Mouse (Mus musculus) myocyte (in vitro differentiated cells): ENCODE results near the gene Hras. TPM values are rescaled to one million over a fixed set of nuclear protein-coding genes. Genes with fewer than 3 reads are reported as not detected.

Experiments used
- H3K27me3 ChIP-seq: one replicate; pipeline ENCODE4 v1.6.1; 2011; ENCODE audit not compliant: control insufficient read depth, insufficient read depth, insufficient read length
- H3K36me3 ChIP-seq: one replicate; pipeline ENCODE4 v1.6.1; 2011; ENCODE audit not compliant: control insufficient read depth, insufficient read depth
- H3K4me2 ChIP-seq: one replicate; pipeline ENCODE4 v1.6.1; 2011; ENCODE audit warnings: low read depth, control low read depth
- H3K4me3 ChIP-seq: one replicate; pipeline ENCODE4 v1.5.1; 2011; ENCODE audit warnings: mild to moderate bottlenecking, control low read depth, moderate library complexity
- H3K79me2 ChIP-seq: one replicate; pipeline ENCODE4 v1.6.1; 2011; ENCODE audit not compliant: control insufficient read depth, insufficient read depth
- H3ac ChIP-seq: one replicate; pipeline ENCODE4 v1.6.1; 2011; ENCODE audit not compliant: control insufficient read depth, insufficient read length
- CEBPB ChIP-seq: IDR thresholded peaks from 2 replicates; pipeline ENCODE4 v1.6.1; 2011; ENCODE audit warnings: mild to moderate bottlenecking, moderate library complexity; ENCODE audit not compliant: poor library complexity, insufficient read depth, severe bottlenecking
- E2F4 ChIP-seq: IDR thresholded peaks from one replicate; pipeline ENCODE4 v1.6.1; 2011; ENCODE audit warnings: mild to moderate bottlenecking, control low read depth, moderate library complexity; ENCODE audit not compliant: insufficient read depth
- MAX ChIP-seq: IDR thresholded peaks from one replicate; pipeline ENCODE4 v1.6.1; 2011; ENCODE audit warnings: low read depth, mild to moderate bottlenecking, control low read depth
- MYOD1 ChIP-seq, 3 experiments: IDR thresholded peaks; one replicate each; pipeline ENCODE4 v1.6.1; 2011; ENCODE audit warnings: control low read depth in 2 of 3, low read depth in 2 of 3, mild to moderate bottlenecking in 2 of 3, moderate library complexity in 1 of 3; ENCODE audit not compliant: insufficient read length in 2 of 3, control insufficient read depth in 1 of 3
- MYOG ChIP-seq, 3 experiments: IDR thresholded peaks; one replicate each; pipeline ENCODE4 v1.6.1; 2011; ENCODE audit warnings: control low read depth in 2 of 3, low read depth in 2 of 3, mild to moderate bottlenecking in 2 of 3; ENCODE audit not compliant: insufficient read length in 2 of 3, control insufficient read depth in 1 of 3, insufficient read depth in 1 of 3
- POLR2A ChIP-seq: IDR thresholded peaks from one replicate; pipeline ENCODE4 v1.6.1; 2011; ENCODE audit warnings: low read depth, mild to moderate bottlenecking, control low read depth, moderate library complexity; ENCODE audit not compliant: insufficient read length
- POLR2AphosphoS2 ChIP-seq: IDR thresholded peaks from one replicate; pipeline ENCODE4 v1.6.1; 2011; ENCODE audit warnings: low read depth, control low read depth; ENCODE audit not compliant: insufficient read length
- REST ChIP-seq: IDR thresholded peaks from one replicate; pipeline ENCODE4 v1.6.1; 2011; ENCODE audit warnings: mild to moderate bottlenecking, control low read depth, moderate library complexity; ENCODE audit not compliant: insufficient read depth, insufficient read length
- SRF ChIP-seq: IDR thresholded peaks from one replicate; pipeline ENCODE4 v1.6.1; 2011; ENCODE audit warnings: low read depth; ENCODE audit not compliant: control insufficient read depth, insufficient read length
- TCF12 ChIP-seq: IDR thresholded peaks from one replicate; pipeline ENCODE4 v1.6.1; 2011; ENCODE audit warnings: mild to moderate bottlenecking, control low read depth; ENCODE audit not compliant: poor library complexity, insufficient read depth, severe bottlenecking
- TCF3 ChIP-seq: IDR thresholded peaks from one replicate; pipeline ENCODE4 v1.6.1; 2011; ENCODE audit warnings: low read depth, control low read depth; ENCODE audit not compliant: insufficient read length
- USF1 ChIP-seq: IDR thresholded peaks from one replicate; pipeline ENCODE4 v1.6.1; 2011; ENCODE audit warnings: low read depth, mild to moderate bottlenecking, control low read depth, moderate library complexity
- polyA plus RNA-seq: library from polyadenylated mRNA; unstranded; fragments of >200 nt; fragmentation: generic; extraction: Trizol; gene quantifications from one replicate; pipeline ENCODE4 v1.2.1, GENCODE M21; 2012; ENCODE audit warnings: missing spikeins

The Hras gene
- polyA plus RNA-seq, 1 experiment: 215 TPM

DNA sequence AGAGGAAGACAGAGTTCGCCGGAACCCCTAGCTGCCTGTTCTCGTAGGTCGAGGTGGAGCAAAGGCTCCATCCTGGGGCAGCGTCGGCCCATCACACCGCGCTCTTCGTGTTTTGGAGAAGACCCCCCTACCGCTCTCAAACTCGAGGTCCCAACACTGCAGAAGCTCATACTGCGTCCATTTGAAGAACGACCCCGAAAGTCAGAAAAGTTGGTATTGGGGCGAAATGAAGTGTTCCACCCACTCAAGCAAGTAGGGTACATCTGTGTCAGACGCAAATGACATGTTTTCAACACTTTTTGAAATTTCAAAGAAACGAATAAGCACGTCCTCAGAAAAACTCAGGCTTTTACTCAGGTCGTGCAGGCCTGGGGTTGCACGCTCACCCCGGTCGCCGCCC, 604 bp upstream of the Hras start:
- no peak for TF ChIP-seq CEBPB
- no peak for TF ChIP-seq TCF12
- TF ChIP-seq REST: no peak
- no peak for TF ChIP-seq TCF3
- no peak for TF ChIP-seq POLR2A
- no peak for TF ChIP-seq USF1
- no peak for TF ChIP-seq SRF
- no peak for TF ChIP-seq MYOG (IDR thresholded peaks at IDR 0.05; ENCODE audit: control insufficient read depth in 1 of 3, insufficient read depth in 1 of 3, insufficient read length in 2 of 3, low read depth in 2 of 3)
- TF ChIP-seq MAX: no peak
- TF ChIP-seq E2F4: no peak
- no peak for TF ChIP-seq POLR2AphosphoS2
- no peak for TF ChIP-seq MYOD1 (IDR thresholded peaks at IDR 0.05; ENCODE audit: control insufficient read depth in 1 of 3, insufficient read length in 2 of 3, low read depth in 2 of 3)
- H3ac ChIP-seq: peak overlapping the region; percentile 82
- H3K79me2 ChIP-seq: peaks cover 9% of the 10 kb centered on the region
- H3K4me2 ChIP-seq: peak overlapping the region; percentile 99
- H3K36me3 ChIP-seq: peaks cover 18% of the 10 kb centered on the region
- peak overlapping the region; percentile 47 for H3K4me3 ChIP-seq
- H3K27me3 ChIP-seq: peaks cover 4% of the 10 kb centered on the region

DNA sequence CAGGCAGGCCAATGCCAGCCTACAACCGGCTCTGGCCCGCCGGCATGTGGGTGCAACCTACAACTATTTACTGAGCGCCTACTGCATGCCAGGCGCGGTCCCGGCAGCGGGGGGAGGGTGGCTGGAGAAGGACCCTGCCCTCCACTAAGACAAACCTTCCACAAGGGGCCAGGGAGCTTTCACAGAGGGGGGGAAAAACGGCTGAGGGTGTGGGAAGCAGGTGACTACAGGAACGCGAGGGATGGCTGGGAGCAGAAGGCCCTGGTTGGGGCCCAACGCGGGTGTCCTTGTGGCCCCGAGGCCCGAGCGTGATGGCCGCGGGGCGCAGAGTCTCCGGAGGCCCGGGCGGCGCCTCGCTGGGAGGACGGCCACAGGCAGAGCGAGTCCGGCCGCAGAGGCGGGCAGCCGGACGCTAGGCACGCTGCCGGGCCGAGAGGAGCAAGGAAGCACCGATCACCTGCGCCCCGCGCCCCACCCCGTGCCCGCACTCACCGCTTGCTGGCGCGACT, 403 bp downstream of the Hras start:
- peaks cover 18% of the 10 kb centered on the region for H3K36me3 ChIP-seq
- TF ChIP-seq MAX (no peak), CEBPB (no peak), TCF12 (no peak), MYOD1 (IDR thresholded peaks at IDR 0.05; ENCODE audit: control insufficient read depth in 1 of 3, insufficient read length in 2 of 3, low read depth in 2 of 3) (peak in 1 of 3 experiments; percentile 11), SRF (no peak), USF1 (no peak), E2F4 (no peak), REST (no peak)
- H3K79me2 ChIP-seq: peaks cover 9% of the 10 kb centered on the region
- peak overlapping the region; percentile 75 for H3K4me2 ChIP-seq
- H3K4me3 ChIP-seq: peak overlapping the region; percentile 47
- H3ac ChIP-seq: peak overlapping the region; percentile 82
- H3K27me3 ChIP-seq: no peaks in the 10 kb centered on the region

DNA sequence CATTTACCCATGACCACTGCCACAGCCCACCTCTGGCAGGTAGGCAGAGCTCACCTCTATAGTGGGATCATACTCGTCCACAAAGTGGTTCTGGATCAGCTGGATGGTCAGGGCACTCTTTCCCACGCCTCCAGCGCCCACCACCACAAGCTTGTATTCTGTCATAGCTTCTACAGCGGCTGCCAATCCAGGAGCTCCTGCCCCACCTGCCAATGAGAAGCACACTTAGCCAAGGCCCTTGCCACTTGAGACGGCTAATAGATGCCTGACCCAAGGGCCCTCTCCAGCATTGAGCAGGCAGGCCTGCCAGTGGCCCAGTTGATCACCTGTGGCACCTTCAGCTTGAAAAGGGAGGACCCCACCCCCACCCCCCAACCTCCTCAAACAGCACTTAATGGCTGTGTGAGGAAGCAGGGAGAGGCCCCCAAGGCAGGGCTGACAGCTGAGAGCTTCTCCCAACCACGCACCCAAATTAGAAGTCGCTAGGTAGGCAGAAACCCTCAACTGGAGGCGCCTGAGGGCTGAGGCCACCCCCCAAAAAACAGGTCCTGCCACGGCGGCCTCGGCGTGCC, 943 bp downstream of the Hras start:
- no peak for TF ChIP-seq MYOD1 (IDR thresholded peaks at IDR 0.05; ENCODE audit: control insufficient read depth in 1 of 3, insufficient read length in 2 of 3, low read depth in 2 of 3)
- TF ChIP-seq POLR2A: no peak
- no peak for TF ChIP-seq REST
- TF ChIP-seq MAX: no peak
- TF ChIP-seq USF1: no peak
- no peak for TF ChIP-seq E2F4
- no peak for TF ChIP-seq TCF3
- no peak for TF ChIP-seq TCF12
- TF ChIP-seq SRF: no peak
- TF ChIP-seq POLR2AphosphoS2: no peak
- no peak for TF ChIP-seq MYOG (IDR thresholded peaks at IDR 0.05; ENCODE audit: control insufficient read depth in 1 of 3, insufficient read depth in 1 of 3, insufficient read length in 2 of 3, low read depth in 2 of 3)
- Histone ChIP-seq H3K4me2 (peak overlapping the region; percentile 75), H3K27me3 (no peaks in the 10 kb centered on the region), H3K36me3 (peaks cover 18% of the 10 kb centered on the region), H3ac (peak overlapping the region; percentile 82), H3K4me3 (peak overlapping the region; percentile 47), H3K79me2 (peaks cover 9% of the 10 kb centered on the region)

DNA sequence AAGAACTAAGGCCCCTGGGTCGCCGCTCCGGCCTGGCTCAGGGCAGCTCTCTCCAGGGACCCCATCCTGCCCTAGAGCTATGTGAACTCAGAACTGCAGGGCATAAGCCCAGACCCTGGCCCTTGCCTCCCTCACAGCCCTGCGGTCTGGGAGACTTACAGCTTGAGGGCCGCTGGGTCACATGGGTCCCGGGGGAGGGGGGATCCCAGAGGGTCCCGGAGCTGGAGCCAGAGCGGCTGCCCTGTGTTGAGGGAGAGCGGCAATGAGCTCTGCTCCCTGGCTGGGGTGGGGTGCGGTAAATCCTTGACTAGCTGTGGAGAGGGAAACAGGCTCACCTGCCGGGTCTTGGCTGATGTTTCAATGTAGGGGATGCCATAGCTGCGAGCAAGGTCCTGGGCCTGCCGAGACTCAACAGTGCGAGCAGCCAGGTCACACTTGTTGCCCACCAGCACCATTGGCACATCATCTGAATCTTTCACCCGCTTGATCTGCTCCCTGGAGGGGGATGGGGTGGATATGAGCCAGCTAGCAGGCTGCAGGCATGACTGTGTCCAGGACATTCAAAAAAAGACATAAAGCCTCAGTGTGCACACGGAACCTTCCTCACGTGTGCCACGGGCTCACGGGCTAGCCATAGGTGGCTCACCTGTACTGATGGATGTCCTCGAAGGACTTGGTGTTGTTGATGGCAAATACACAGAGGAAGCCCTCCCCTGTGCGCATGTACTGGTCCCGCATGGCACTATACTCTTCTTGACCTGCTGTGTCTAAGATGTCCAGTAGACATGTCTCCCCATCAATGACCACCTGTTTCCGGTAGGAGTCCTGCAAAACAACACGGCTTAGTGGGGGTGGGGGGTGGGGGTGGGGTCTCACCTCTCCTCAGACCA, 1.8 kb downstream of the Hras start:
- peak overlapping the region; percentile 75 for H3K4me2 ChIP-seq
- H3K4me3 ChIP-seq: peak overlapping the region; percentile 47
- H3K36me3 ChIP-seq: peaks cover 18% of the 10 kb centered on the region
- no peaks in the 10 kb centered on the region for H3K27me3 ChIP-seq
- H3K79me2 ChIP-seq: peaks cover 9% of the 10 kb centered on the region
- H3ac ChIP-seq: no peak overlapping the region
- no peak for TF ChIP-seq MYOG (IDR thresholded peaks at IDR 0.05; ENCODE audit: control insufficient read depth in 1 of 3, insufficient read depth in 1 of 3, insufficient read length in 2 of 3, low read depth in 2 of 3)
- TF ChIP-seq USF1: no peak
- no peak for TF ChIP-seq POLR2AphosphoS2
- TF ChIP-seq REST: no peak
- no peak for TF ChIP-seq POLR2A
- TF ChIP-seq TCF3: no peak
- TF ChIP-seq MYOD1 (IDR thresholded peaks at IDR 0.05; ENCODE audit: control insufficient read depth in 1 of 3, insufficient read length in 2 of 3, low read depth in 2 of 3): no peak
- TF ChIP-seq E2F4: no peak
- no peak for TF ChIP-seq SRF
- TF ChIP-seq TCF12: no peak
- TF ChIP-seq MAX: no peak
- TF ChIP-seq CEBPB: no peak
